Mouse (Mus musculus) adipose tissue, adult 10 weeks (tissue): ENCODE data around the gene Son. TPM values are rescaled to one million over a fixed set of nuclear protein-coding genes. Genes with fewer than 3 reads are reported as not detected.

ENCODE experiments used
- polyA plus RNA-seq: library from polyadenylated mRNA; stranded (reverse); fragments of 350-450 nt; fragmentation: Illumina TruSeq; extraction: RNeasy Lipid Tissue Mini Kit (QIAGEN cat#74804); gene quantifications from one replicate; pipeline ENCODE4 v1.2.3, GENCODE M21; 2014; ENCODE audit warnings: low read depth, low replicate concordance

The Son gene
- 171 TPM for polyA plus RNA-seq

GRCm38 (mm10) chr16:91647461-91648219 lies at the start of gene Son:
Son (plus strand) TSS chr16:91647506.

GRCm38 (mm10) chr16:91597672-91598010 lies 49.7 kb upstream of the Son start, which contains the start of gene Tmem50b:
Tmem50b (minus strand) TSS chr16:91597800.

GRCm38 (mm10) chr16:91618511-91619501 lies 28.5 kb upstream of the Son start, which contains the start of gene Dnajc28:
Dnajc28 (minus strand) TSS chr16:91619026.

GRCm38 (mm10) chr16:91646681-91647419 lies 456 bp upstream of the Son start, which contains the start of gene Gart:
Gart (minus strand) TSS chr16:91646952.

GRCm38 (mm10) chr16:91688619-91689334 lies 41.5 kb downstream of the Son start, which contains the start of gene Donson:
Donson (minus strand) TSS chr16:91688770.

GRCm38 (mm10) chr16:91728123-91729065 lies 81.1 kb downstream of the Son start, which contains the start of gene Cryzl1:
Cryzl1 (minus strand) TSS chr16:91728975.

Other genes starting within 250 kb of the Son start
- gene Il10rb, start 241.3 kb upstream of the Son start, polyA plus RNA-seq: 54.5 TPM
- gene Ifnar1, start 162.3 kb upstream of the Son start, polyA plus RNA-seq: 29.5 TPM
- 67.0 TPM for gene Ifngr2, start 100.4 kb upstream of the Son start, polyA plus RNA-seq
- 69.7 TPM for gene Tmem50b, start 49.7 kb upstream of the Son start, polyA plus RNA-seq
- gene Dnajc28, start 28.5 kb upstream of the Son start, polyA plus RNA-seq: 4.9 TPM
- gene Gart, start 554 bp upstream of the Son start, polyA plus RNA-seq: 38.5 TPM
- 5.6 TPM for gene Donson, start 41.3 kb downstream of the Son start, polyA plus RNA-seq
- gene Cryzl1, start 81.5 kb downstream of the Son start, polyA plus RNA-seq: 38.2 TPM
- 29.3 TPM for gene Itsn1, start 81.8 kb downstream of the Son start, polyA plus RNA-seq